Mouse (Mus musculus) stomach, postnatal 0 days (tissue): ENCODE measurements around the gene Tmub1.

Source experiments
- CTCF ChIP-seq: IDR thresholded peaks from 2 replicates; pipeline ENCODE4 v1.5.1; 2016; ENCODE audit warnings: antibody characterized with exemption, low read depth, mild to moderate bottlenecking, moderate library complexity
- EP300 ChIP-seq: optimal IDR thresholded peaks from 2 replicates; pipeline ENCODE3; 2016; ENCODE audit warnings: antibody characterized with exemption

DNA sequence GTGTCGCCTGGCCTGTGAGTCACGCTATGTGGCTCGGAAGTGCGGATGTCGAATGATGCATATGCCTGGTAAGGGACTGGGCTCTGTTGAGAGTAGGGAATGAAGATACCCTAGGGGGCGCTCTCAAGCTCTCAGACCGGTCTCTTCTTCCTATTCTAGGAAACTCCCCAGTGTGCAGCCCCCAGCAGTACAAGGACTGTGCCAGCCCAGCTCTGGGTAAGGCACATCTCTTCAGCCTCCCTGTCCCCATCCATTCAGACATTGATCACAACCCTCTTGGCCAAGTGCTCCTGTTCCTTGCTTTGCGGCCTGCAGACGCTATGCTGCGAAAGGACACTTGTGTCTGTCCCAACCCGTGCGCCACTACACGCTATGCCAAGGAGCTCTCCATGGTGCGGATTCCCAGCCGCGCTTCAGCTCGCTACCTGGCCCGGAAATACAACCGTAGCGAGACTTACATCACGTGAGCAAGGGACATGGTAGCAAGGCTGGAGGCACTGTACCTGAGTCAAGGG lies 31.4 kb downstream of the Tmub1 start:
- TF ChIP-seq CTCF (peak; percentile 74), EP300 (no peak)
